Mouse (Mus musculus) embryonic fibroblast, embryonic 13.5 days (primary cell): ENCODE data around the gene Pkdcc. TPM values are rescaled to one million over a fixed set of nuclear protein-coding genes. Genes with fewer than 3 reads are reported as not detected.

Source experiments
- H3K27ac ChIP-seq: 2 replicates; pipeline ENCODE4 v1.5.1; 2012; ENCODE audit warnings: low read length, control low read depth, inconsistent platforms; ENCODE audit not compliant: insufficient read depth
- H3K4me1 ChIP-seq: 2 replicates; pipeline ENCODE4 v1.6.1; 2011; ENCODE audit warnings: low read length; ENCODE audit not compliant: control insufficient read depth, insufficient read depth
- H3K4me3 ChIP-seq: 2 replicates; pipeline ENCODE4 v1.5.1; 2011; ENCODE audit warnings: mild to moderate bottlenecking, control low read depth, low read length; ENCODE audit not compliant: insufficient read depth
- CTCF ChIP-seq: IDR thresholded peaks from 2 replicates; pipeline ENCODE4 v1.5.1; 2011; ENCODE audit warnings: mild to moderate bottlenecking, control low read depth, low read length, moderate library complexity, borderline replicate concordance; ENCODE audit not compliant: insufficient read depth
- POLR2A ChIP-seq: IDR thresholded peaks from 2 replicates; pipeline ENCODE4 v1.6.1; 2011; ENCODE audit warnings: low read depth, mild to moderate bottlenecking, control low read depth, low read length, moderate library complexity
- polyA plus RNA-seq: library from polyadenylated mRNA; stranded (reverse); fragments of >200 nt; gene quantifications from 2 replicates; pipeline ENCODE4 v1.2.4, GENCODE M21; 2011; ENCODE audit warnings: low read depth; ENCODE audit not compliant: missing spikeins, insufficient read length

Pkdcc gene
- polyA plus RNA-seq, 1 experiment: 32.0 TPM

GRCm38 (mm10) chr17:83220954-83221538 lies 6.0 kb downstream of the Pkdcc start:
- Histone ChIP-seq H3K4me1 (0 out of 2 replicates have a peak, but pooled peaks cover 4% of the 10 kb centered on the region), H3K4me3 (no peak overlapping the region), H3K27ac (no peak overlapping the region)
- TF ChIP-seq POLR2A (no peak), CTCF (no peak)

GRCm38 (mm10) chr17:83221611-83222500 lies 6.8 kb downstream of the Pkdcc start:
- H3K4me3 ChIP-seq: no peak overlapping the region
- H3K4me1 ChIP-seq: 0 out of 2 replicates have a peak, but pooled peaks cover 4% of the 10 kb centered on the region
- H3K27ac ChIP-seq: no peak overlapping the region
- no peak for TF ChIP-seq CTCF
- no peak for TF ChIP-seq POLR2A

- TF ChIP-seq CTCF (no peak), POLR2A (no peak)
- H3K27ac ChIP-seq: no peak overlapping the region
- 0 out of 2 replicates have a peak, but pooled peaks cover 4% of the 10 kb centered on the region for H3K4me1 ChIP-seq
- no peak overlapping the region for H3K4me3 ChIP-seq
These were observed 7.6 kb downstream of the Pkdcc start for GRCm38 (mm10) chr17:83222705-83223104.

GRCm38 (mm10) chr17:83224451-83224971 lies 9.4 kb downstream of the Pkdcc start:
- TF ChIP-seq POLR2A: no peak
- no peak for TF ChIP-seq CTCF
- Histone ChIP-seq H3K27ac (no peak overlapping the region), H3K4me1 (no peaks in the 10 kb centered on the region), H3K4me3 (no peak overlapping the region)

GRCm38 (mm10) chr17:83226395-83226986 lies 11.4 kb downstream of the Pkdcc start:
- Histone ChIP-seq H3K4me3 (no peak overlapping the region), H3K27ac (no peak overlapping the region), H3K4me1 (no peaks in the 10 kb centered on the region)
- TF ChIP-seq POLR2A: no peak
- no peak for TF ChIP-seq CTCF

- no peaks in the 10 kb centered on the region for H3K4me1 ChIP-seq
- H3K4me3 ChIP-seq: no peak overlapping the region
- no peak overlapping the region for H3K27ac ChIP-seq
- no peak for TF ChIP-seq CTCF
- no peak for TF ChIP-seq POLR2A
These were observed 16.3 kb downstream of the Pkdcc start for GRCm38 (mm10) chr17:83231357-83231756.

- Histone ChIP-seq H3K27ac (no peak overlapping the region), H3K4me1 (no peaks in the 10 kb centered on the region), H3K4me3 (no peak overlapping the region)
- no peak for TF ChIP-seq POLR2A
- no peak for TF ChIP-seq CTCF
These were observed 20.1 kb downstream of the Pkdcc start for GRCm38 (mm10) chr17:83235227-83235626.

GRCm38 (mm10) chr17:83236202-83236601 lies 21.1 kb downstream of the Pkdcc start:
- no peak for TF ChIP-seq POLR2A
- TF ChIP-seq CTCF: no peak
- H3K4me1 ChIP-seq: no peaks in the 10 kb centered on the region
- H3K4me3 ChIP-seq: no peak overlapping the region
- H3K27ac ChIP-seq: no peak overlapping the region

GRCm38 (mm10) chr17:83238123-83239058 lies 23.3 kb downstream of the Pkdcc start:
- no peak for TF ChIP-seq CTCF
- TF ChIP-seq POLR2A: no peak
- H3K27ac ChIP-seq: no peak overlapping the region
- no peaks in the 10 kb centered on the region for H3K4me1 ChIP-seq
- no peak overlapping the region for H3K4me3 ChIP-seq
